Mouse (Mus musculus) intestine, postnatal 0 days (tissue): ENCODE measurements around the gene Pgs1. TPM values are rescaled to one million over a fixed set of nuclear protein-coding genes. Genes with fewer than 3 reads are reported as not detected.

Experiments
- ATAC-seq: fragments of 200-750 bp; cut with Nextera tagmentation; 2 replicates; pipeline ENCODE4 v1.8.0; 2017; ENCODE audit warnings: mild to moderate bottlenecking, moderate TSS enrichment, moderate library complexity
- H3K27ac ChIP-seq: fragments of 300-500 bp; sonication (generic); 2 replicates; pipeline ENCODE4 v1.5.1; 2014; ENCODE audit warnings: mild to moderate bottlenecking, low read depth, low read length, moderate library complexity
- H3K27me3 ChIP-seq: fragments of 300-500 bp; sonication (generic); replicated peaks from 2 replicates; pipeline ENCODE4 v1.6.1; 2014; ENCODE audit warnings: low read length, mixed read lengths; ENCODE audit not compliant: control insufficient read depth, insufficient read depth
- H3K36me3 ChIP-seq: fragments of 300-500 bp; sonication (generic); 2 replicates; pipeline ENCODE4 v1.6.1; 2014; ENCODE audit warnings: mild to moderate bottlenecking, moderate library complexity; ENCODE audit not compliant: control insufficient read depth, insufficient read depth
- H3K4me1 ChIP-seq: fragments of 300-500 bp; sonication (generic); replicated peaks from 2 replicates; pipeline ENCODE4 v1.6.1; 2014; ENCODE audit warnings: antibody characterized with exemption, low read length, mixed read lengths; ENCODE audit not compliant: control insufficient read depth, insufficient read depth
- H3K4me2 ChIP-seq: fragments of 300-500 bp; sonication (generic); replicated peaks from 2 replicates; pipeline ENCODE4 v1.6.1; 2014; ENCODE audit warnings: low read depth, mild to moderate bottlenecking, moderate library complexity
- H3K4me3 ChIP-seq: fragments of 300-500 bp; sonication (generic); 2 replicates; pipeline ENCODE4 v1.5.1; 2014; ENCODE audit warnings: low read depth, low read length
- H3K9ac ChIP-seq: fragments of 300-500 bp; sonication (generic); 2 replicates; pipeline ENCODE4 v1.6.1; 2014; ENCODE audit warnings: mild to moderate bottlenecking, low read depth, low read length
- H3K9me3 ChIP-seq: fragments of 300-500 bp; sonication (generic); 2 replicates; pipeline ENCODE4 v1.6.1; 2016; ENCODE audit warnings: mixed run types; ENCODE audit not compliant: control insufficient read depth
- CTCF ChIP-seq: sonication (generic); IDR thresholded peaks from 2 replicates; pipeline ENCODE4 v1.5.1; 2016; ENCODE audit warnings: low read depth, mild to moderate bottlenecking, control low read depth, antibody characterized with exemption, moderate library complexity
- WGBS: fragments of 180-500 bp; shearing (Covaris S2); extraction: QIAGEN DNeasy Blood & Tissue Kit; methylation state at CpG from one replicate; pipeline ENCODE4 v1.1.7; 2014; 5-methylcytosine and 5-hydroxymethylcytosine counted together
- polyA plus RNA-seq: library from polyadenylated mRNA; unstranded; fragments of >200 nt; fragmentation: Nextera tagmentation; extraction: Ambion mirVana; gene quantifications from 2 replicates; pipeline ENCODE4 v1.2.1, GENCODE M21; 2015

The Pgs1 gene
- polyA plus RNA-seq, 1 experiment from 2014 or later = 23.1 TPM

DNA sequence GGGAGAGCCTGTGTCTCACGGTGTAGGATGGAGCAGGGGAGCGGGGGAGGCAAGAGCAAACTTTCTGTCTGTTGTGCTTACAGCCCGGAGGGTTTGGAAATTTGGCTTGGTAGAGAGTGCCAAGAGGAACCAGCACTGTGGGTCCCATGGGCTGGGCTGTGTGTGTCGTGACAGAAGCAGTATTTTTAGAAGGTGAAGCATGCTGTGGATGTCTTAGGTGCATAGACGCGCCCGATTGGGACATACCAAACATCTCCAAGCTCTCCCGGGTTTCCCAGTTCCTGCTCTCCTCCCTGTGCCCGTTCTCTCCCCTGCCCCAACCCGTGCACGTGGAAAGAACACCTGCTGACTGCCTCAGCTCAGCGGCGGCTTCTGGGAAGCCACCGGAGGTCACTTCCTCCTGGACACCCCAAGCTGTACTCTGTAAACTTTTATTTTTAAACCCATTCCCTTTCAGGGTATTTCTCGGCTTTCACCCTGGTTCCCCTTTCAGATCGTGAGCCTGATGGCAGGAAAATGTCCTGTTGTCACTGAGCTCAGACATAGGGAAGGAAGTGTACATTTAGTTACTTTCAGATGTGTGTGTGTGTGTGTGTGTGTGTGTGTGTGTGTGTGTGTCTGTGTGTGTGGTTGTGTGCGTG, 26.2 kb upstream of the Pgs1 start:
- Histone ChIP-seq H3K4me1 (0 out of 2 replicates have a peak, but pooled peaks cover 20% of the 10 kb centered on the region), H3K36me3 (no peaks in the 10 kb centered on the region), H3K9ac (no peak overlapping the region), H3K4me3 (no peak overlapping the region), H3K4me2 (no peak overlapping the region), H3K9me3 (no peaks in the 10 kb centered on the region), H3K27ac (no peak overlapping the region; the same call in 1 of the 2 replicates), H3K27me3 (no peaks in the 10 kb centered on the region)
- no peak for ATAC-seq
- TF ChIP-seq CTCF = no peak
- 47% methylated on average over 17 of the region's 17 CpGs for WGBS

DNA sequence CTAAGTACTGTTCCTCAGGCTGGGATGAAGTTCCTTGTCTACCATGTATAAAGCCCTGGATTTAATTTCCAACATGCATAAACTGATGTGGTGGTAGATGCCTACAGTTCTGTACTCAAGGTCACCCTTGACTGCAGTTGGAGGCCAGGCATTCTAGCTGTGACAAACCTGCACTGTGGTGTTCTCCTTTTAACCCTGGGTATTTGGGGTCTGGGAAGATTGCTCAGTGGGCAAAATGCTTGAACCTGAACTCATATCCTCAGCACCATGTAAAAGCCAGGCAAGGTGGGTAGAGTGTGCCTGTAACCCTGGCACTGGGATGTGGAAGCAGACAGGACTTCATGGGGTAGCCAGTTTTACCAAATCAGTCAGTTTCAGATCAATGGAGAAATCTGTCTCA, 25.5 kb upstream of the Pgs1 start:
- no peak for ATAC-seq
- TF ChIP-seq CTCF = no peak
- Histone ChIP-seq H3K27ac (no peak overlapping the region), H3K27me3 (no peaks in the 10 kb centered on the region), H3K4me2 (no peak overlapping the region), H3K4me3 (no peak overlapping the region), H3K9me3 (no peaks in the 10 kb centered on the region), H3K4me1 (0 out of 2 replicates have a peak, but pooled peaks cover 17% of the 10 kb centered on the region), H3K9ac (no peak overlapping the region), H3K36me3 (peaks cover 7% of the 10 kb centered on the region; the same call in 1 of the 2 replicates)

DNA sequence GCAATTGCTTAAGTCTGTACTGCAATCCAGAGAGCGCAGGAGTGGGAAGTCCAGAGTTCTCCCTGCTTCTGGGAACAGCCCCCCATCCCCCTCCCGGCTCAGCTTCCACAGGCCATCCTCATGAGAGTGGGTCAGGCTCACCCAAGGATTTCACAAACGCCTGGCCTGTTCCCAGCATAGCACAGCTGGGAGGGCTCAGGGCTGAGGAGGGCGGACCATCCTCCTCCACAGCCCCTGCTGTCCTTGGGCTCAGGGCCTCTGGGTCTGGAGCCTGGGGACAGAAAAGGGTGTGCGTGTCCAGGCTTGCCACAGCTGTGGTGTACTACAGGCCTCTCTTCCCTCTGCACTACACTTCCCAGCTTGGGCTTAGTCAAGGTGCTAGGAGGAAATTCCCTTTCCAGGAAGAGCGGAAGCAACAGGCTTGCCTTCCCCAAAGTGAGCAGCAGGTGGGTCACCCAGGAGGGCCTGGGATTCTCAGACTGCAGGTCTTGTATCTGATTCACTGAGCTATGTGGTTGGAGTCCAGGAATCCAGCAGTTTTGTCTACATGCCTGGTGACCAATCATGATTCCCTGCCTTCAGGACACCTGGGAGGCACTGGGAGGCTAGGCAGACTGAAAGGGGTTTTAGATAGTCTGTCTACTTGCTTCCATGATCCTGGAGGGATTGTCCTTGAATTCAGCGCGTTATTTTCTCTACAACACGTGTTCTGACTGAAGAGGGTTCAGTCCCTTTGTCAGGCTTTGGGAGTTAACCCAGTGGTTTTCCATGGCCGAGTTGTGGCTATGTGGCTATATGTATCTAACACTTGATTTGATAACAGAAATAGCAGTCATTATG, 23.6 kb upstream of the Pgs1 start:
- peak; percentile 25; the same call in 1 of the 2 replicates for ATAC-seq
- Histone ChIP-seq H3K4me1 (peaks cover 30% of the 10 kb centered on the region), H3K9me3 (no peaks in the 10 kb centered on the region), H3K9ac (no peak overlapping the region), H3K27ac (peak overlapping the region; percentile 80), H3K4me3 (no peak overlapping the region), H3K36me3 (peaks cover 22% of the 10 kb centered on the region), H3K27me3 (no peaks in the 10 kb centered on the region), H3K4me2 (peak overlapping the region; percentile 72; the same call in 1 of the 2 replicates)
- TF ChIP-seq CTCF = no peak
- 42% methylated on average over 10 of the region's 10 CpGs for WGBS

DNA sequence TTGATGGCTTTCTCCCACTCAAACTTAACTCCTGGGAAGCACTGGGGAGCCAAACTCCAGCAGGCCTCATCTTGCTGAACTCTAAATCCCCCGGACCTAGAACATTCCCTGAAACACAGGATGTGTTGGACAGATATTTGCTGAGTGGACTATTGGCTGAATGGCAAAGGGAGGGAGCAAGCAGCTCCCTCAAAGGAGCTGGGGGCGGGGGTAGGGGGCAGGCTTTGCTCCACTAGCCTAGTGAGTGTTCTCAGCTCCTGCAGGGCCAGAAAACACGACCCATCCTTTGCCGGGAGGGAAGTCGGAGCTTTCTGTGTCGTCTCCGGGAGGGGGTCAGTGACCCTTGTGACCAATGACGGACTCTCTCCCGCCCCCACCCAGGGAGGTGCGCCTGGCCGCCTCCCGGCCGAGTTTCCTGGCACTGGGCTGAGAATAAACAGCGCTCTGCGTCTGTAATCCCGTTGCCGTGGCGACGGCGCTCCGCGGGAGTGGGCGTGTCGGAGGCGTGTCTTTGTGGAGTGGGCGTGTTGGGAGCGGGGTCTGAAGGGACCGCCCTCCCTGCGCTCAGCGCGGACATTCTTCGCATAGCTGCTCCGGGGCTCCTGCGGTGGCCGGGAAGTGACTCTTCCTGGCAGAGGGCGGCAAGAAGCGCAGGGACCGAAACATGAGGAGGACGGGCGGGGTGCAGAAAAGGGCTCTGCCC, 22.9 kb upstream of the Pgs1 start:
- Histone ChIP-seq H3K9me3 (no peaks in the 10 kb centered on the region), H3K27me3 (no peaks in the 10 kb centered on the region), H3K4me2 (peak overlapping the region; percentile 72), H3K4me3 (peak overlapping the region; percentile 22; the same call in 1 of the 2 replicates), H3K36me3 (peaks cover 27% of the 10 kb centered on the region), H3K4me1 (peaks cover 32% of the 10 kb centered on the region), H3K27ac (peak overlapping the region; percentile 80), H3K9ac (no peak overlapping the region)
- WGBS = 1% methylated on average over 40 of the region's 40 CpGs
- ATAC-seq = peak; percentile 78
- peak; percentile 45 for TF ChIP-seq CTCF

DNA sequence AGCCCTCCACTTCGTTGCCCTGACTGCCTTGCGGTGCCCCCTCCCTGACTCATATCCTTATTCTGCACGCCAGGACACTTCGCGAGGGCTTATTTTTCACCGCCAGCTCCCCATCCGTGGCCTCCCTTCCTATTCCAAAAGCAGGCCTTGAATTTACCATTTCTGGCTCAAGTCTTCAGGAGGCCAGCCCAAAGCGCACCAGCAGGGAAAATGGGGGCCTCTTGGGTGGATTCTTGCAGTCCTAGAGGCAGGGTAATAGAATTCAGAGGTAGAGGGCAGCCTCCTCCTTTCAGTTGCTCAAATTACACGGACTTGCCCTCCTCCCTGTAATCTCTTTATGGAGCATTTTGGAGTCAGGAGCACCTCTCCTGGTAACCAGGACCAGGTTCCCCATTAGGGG, 22.2 kb upstream of the Pgs1 start:
- Histone ChIP-seq H3K9me3 (no peaks in the 10 kb centered on the region), H3K4me1 (peaks cover 32% of the 10 kb centered on the region), H3K27me3 (no peaks in the 10 kb centered on the region), H3K27ac (peak overlapping the region; percentile 61), H3K4me2 (peak overlapping the region; percentile 72), H3K4me3 (peak overlapping the region; percentile 22; the same call in 1 of the 2 replicates), H3K9ac (no peak overlapping the region), H3K36me3 (peaks cover 27% of the 10 kb centered on the region)
- ATAC-seq = peak; percentile 1; the same call in 1 of the 2 replicates
- WGBS = 9% methylated on average over 9 of the region's 9 CpGs
- TF ChIP-seq CTCF = no peak

DNA sequence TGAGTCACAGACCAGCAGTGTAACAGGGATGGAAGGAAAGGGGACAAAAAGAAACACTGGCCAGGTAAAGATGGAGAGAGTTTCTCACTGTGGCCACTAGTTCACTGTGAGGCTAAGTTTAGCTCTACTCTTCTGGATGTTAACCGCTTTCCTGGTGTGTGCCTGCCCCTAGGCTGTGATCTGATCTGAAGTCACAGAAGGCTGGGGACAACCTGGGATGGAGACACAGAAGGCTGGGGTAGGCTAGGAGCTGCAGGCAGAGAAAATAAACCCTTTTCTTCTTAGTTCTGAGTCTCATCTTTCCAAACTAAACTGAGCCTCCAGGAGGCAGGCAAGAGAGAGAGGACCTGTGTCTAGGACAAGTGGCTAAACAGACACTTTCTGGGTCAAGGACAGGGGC, 21.8 kb upstream of the Pgs1 start:
- Histone ChIP-seq H3K27ac (peak overlapping the region; percentile 61), H3K9ac (no peak overlapping the region), H3K36me3 (peaks cover 27% of the 10 kb centered on the region), H3K9me3 (no peaks in the 10 kb centered on the region), H3K27me3 (no peaks in the 10 kb centered on the region), H3K4me3 (no peak overlapping the region), H3K4me2 (peak overlapping the region; percentile 72; the same call in 1 of the 2 replicates), H3K4me1 (peaks cover 32% of the 10 kb centered on the region)
- 57% methylated on average over 1 of the region's 1 CpGs for WGBS
- peak; percentile 38; the same call in 1 of the 2 replicates for TF ChIP-seq CTCF
- no peak for ATAC-seq
